Mouse (Mus musculus): ENCODE measurements around the gene Vmn1r135. TPM values are rescaled to one million over a fixed set of nuclear protein-coding genes. Genes with fewer than 3 reads are reported as not detected.
"Not testable (repeated sequence)": the region's sequence is repeated elsewhere in the genome, so short reads cannot be mapped to it uniquely, and the experiment has no call there.

Gene Vmn1r135
- not detected in 2 replicates for polyA plus RNA-seq (2014; fragmentation: Nextera tagmentation; extraction: Ambion mirVana)

DNA sequence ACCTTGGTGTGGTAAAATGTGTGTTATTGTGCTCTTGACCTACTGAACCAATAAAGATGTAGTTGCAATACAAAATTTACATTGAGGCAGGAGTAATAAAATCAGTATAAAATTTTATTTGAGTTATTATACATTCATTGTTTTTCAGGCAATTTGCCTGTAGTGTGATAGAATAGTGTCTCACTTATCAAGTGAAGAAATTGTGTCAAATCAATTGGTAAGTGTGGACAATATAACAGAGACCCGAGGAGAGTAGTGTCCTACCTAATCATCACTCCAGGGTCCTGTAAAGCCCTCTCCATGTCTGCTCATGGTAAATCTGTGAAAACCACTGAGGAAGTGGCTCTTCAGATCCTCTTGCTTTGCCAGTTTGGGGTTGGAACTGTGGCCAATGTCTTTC, at the start of gene Vmn1r135:
Gene Vmn1r135 (plus strand): TSS at position 301 of the 400 bp plus-strand sequence.
- H3K4me1 ChIP-seq (replicated peaks; ENCODE audit: control insufficient read depth, insufficient read depth, low read length); H3K9me3 ChIP-seq (ENCODE audit: control insufficient read depth, low read length); DNase-seq (ENCODE audit: low spot score); H3K4me3 ChIP-seq (replicated peaks; ENCODE audit: low read length); H3K27me3 ChIP-seq (ENCODE audit: control insufficient read depth, insufficient read depth, low read length); ATAC-seq (ENCODE audit: low FRiP score); H3K9ac ChIP-seq; H3K4me2 ChIP-seq (replicated peaks); H3K36me3 ChIP-seq (replicated peaks; ENCODE audit: control insufficient read depth, insufficient read depth); H3K27ac ChIP-seq: not testable (repeated sequence)
- WGBS: no CpG with 5 or more reads among the region's 1 CpGs

GRCm38 (mm10) chr7:21796628-21797027, 35.5 kb upstream of the Vmn1r135 start, which contains the start of gene Gm4177:
Gm4177 (minus strand) TSS chr7:21796728.
- not testable (repeated sequence) for ATAC-seq (ENCODE audit: low FRiP score); H3K27me3 ChIP-seq (ENCODE audit: control insufficient read depth, insufficient read depth, low read length); H3K9ac ChIP-seq; H3K9me3 ChIP-seq (ENCODE audit: control insufficient read depth, low read length); H3K4me1 ChIP-seq (replicated peaks; ENCODE audit: control insufficient read depth, insufficient read depth, low read length); DNase-seq (ENCODE audit: low spot score); H3K4me3 ChIP-seq (replicated peaks; ENCODE audit: low read length); H3K27ac ChIP-seq; H3K4me2 ChIP-seq (replicated peaks); H3K36me3 ChIP-seq (replicated peaks; ENCODE audit: control insufficient read depth, insufficient read depth)
- WGBS: no CpG with 5 or more reads among the region's 3 CpGs

DNA sequence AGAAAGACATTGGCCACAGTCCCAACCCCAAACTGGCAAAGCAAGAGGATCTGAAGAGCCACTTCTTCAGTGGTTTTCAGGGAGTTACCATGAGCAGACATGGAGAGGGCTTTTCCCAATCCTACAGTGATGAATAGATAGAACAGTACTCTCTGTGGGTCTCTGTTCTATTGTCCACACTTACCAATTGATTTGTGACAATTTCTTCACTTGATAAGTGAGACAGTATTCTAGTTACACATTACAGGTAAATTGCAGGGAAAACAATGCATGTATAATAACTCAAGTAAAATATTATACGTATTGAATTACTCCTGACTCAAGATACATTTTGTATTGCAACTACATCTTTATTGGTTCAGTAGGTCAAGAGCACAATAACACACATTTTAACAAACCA, 12.0 kb downstream of the Vmn1r135 start, which contains the start of gene Gm5725:
Gene Gm5725 (minus strand): TSS at position 101 of the 400 bp plus-strand sequence.
- not testable (repeated sequence) for H3K27me3 ChIP-seq (ENCODE audit: control insufficient read depth, insufficient read depth, low read length); H3K4me2 ChIP-seq (replicated peaks); DNase-seq (ENCODE audit: low spot score); ATAC-seq (ENCODE audit: low FRiP score); H3K9ac ChIP-seq; H3K4me1 ChIP-seq (replicated peaks; ENCODE audit: control insufficient read depth, insufficient read depth, low read length); H3K4me3 ChIP-seq (replicated peaks; ENCODE audit: low read length); H3K9me3 ChIP-seq (ENCODE audit: control insufficient read depth, low read length); H3K27ac ChIP-seq; H3K36me3 ChIP-seq (replicated peaks; ENCODE audit: control insufficient read depth, insufficient read depth)
- no CpG with 5 or more reads among the region's 1 CpGs for WGBS

Other genes starting within 250 kb of the Vmn1r135 start
- gene Vmn1r132, start 218.3 kb upstream of the Vmn1r135 start, polyA plus RNA-seq (2014; fragmentation: Nextera tagmentation; extraction: Ambion mirVana): not detected in 2 replicates
- gene Gm4175, start 70.9 kb upstream of the Vmn1r135 start, polyA plus RNA-seq (2014; fragmentation: Nextera tagmentation; extraction: Ambion mirVana): not detected in 2 replicates
- gene Gm4177, start 35.6 kb upstream of the Vmn1r135 start, polyA plus RNA-seq (2014; fragmentation: Nextera tagmentation; extraction: Ambion mirVana): not detected in 2 replicates
- not detected in 2 replicates for gene Gm5725, start 11.9 kb downstream of the Vmn1r135 start, polyA plus RNA-seq (2014; fragmentation: Nextera tagmentation; extraction: Ambion mirVana)
- not detected in 2 replicates for gene Gm5891, start 88.9 kb downstream of the Vmn1r135 start, polyA plus RNA-seq (2014; fragmentation: Nextera tagmentation; extraction: Ambion mirVana)
- not detected in 2 replicates for gene Vmn1r137, start 162.2 kb downstream of the Vmn1r135 start, polyA plus RNA-seq (2014; fragmentation: Nextera tagmentation; extraction: Ambion mirVana)
- gene Vmn1r138, start 196.5 kb downstream of the Vmn1r135 start, polyA plus RNA-seq (2014; fragmentation: Nextera tagmentation; extraction: Ambion mirVana): not detected in 2 replicates
- not detected in 2 replicates for gene Gm6176, start 224.0 kb downstream of the Vmn1r135 start, polyA plus RNA-seq (2014; fragmentation: Nextera tagmentation; extraction: Ambion mirVana)
- not detected in 2 replicates for gene Vmn1r139, start 236.7 kb downstream of the Vmn1r135 start, polyA plus RNA-seq (2014; fragmentation: Nextera tagmentation; extraction: Ambion mirVana)

All from hindbrain, embryonic 14.5 days (tissue).